ENCODE assay signal across 25 mouse cellular contexts in the genomic region with DNA sequence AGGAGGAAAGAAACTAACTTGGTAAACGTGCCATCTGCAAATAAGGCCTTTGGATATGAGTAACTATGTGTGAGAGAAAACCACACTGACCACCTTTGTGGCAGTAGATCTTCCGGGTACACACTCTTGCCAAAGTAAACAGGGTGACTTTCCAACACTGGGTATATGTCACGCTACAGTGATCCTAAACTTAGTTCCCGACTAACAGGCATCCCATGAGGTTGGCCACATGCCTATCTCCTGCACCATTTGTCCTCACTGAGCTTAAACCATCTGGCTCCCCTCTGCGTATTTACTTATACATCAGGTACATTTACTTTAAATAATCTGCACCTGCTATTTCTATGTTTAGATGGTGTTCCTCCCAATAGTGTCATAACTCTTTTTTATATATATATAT.
DNase-seq lines count a peak whose midpoint lies in the region; ATAC-seq and TF ChIP-seq lines count a peak whose summit lies in the region.
"Had no signal": no experiment of that assay in that cellular context is flagged by ENCODE, and none has a peak within 500 bp of the region (broad histone marks: within the 10 kb centered on the region; RNA-seq: fewer than 3 reads in every experiment).

No protein-coding gene starts in this region.

- 56% methylated on average over 5 of the region's 5 CpGs for WGBS in kidney, adult 2 months
- WGBS in kidney, embryonic 16.5 days: 67% methylated on average over 5 of the region's 5 CpGs
- WGBS in cerebellum, adult 2 months: 16% methylated on average over 5 of the region's 5 CpGs

- H3K27me3 ChIP-seq in kidney, adult 2 months (replicated peaks; ENCODE audit: control insufficient read depth, insufficient read depth, low read length): no peaks in the 10 kb centered on the region
- H3K27me3 ChIP-seq in kidney, embryonic 16.5 days (ENCODE audit: insufficient read depth, low read length): no peaks in the 10 kb centered on the region
- H3K27me3 ChIP-seq in cerebellum, adult 2 months (ENCODE audit: control insufficient read depth, insufficient read depth, low read length): no peaks in the 10 kb centered on the region
- H3K27me3 ChIP-seq: embryonic facial prominence, embryonic 13.5 days; forebrain, embryonic 13.5 days; heart, embryonic 15.5 days; hindbrain, embryonic 13.5 days; kidney, embryonic 15.5 days; limb, embryonic 15.5 days had no signal

- peak; percentile 18 for DNase-seq in kidney, adult 2 months
- peak; percentile 15 for DNase-seq in layer of hippocampus, adult 9-11 months
- DNase-seq in layer of hippocampus, postnatal 25 days (ENCODE audit: extremely low spot score in 1 of 2, low spot score in 1 of 2): no peak
- DNase-seq in cerebellum, adult 2 months: peak; percentile 37 to 68
- peak; percentile 34 to 45 for DNase-seq in cerebellum, postnatal 36 days
- no peak for DNase-seq in right cerebral cortex, postnatal 14 days
- no peak for DNase-seq in adrenal gland, adult (ENCODE audit: inconsistent age in 2 of 2, low spot score in 1 of 2)
- DNase-seq: gastrocnemius, adult 2 months; heart, postnatal 36 days; left cerebral cortex, postnatal 4 days; lung, embryonic 14.5 days; lung, postnatal 36 days; midbrain, embryonic 14.5 days; right cerebral cortex, postnatal 25 days; spleen, adult 18-20 months; thymus, postnatal 14 days had no signal

- no peaks in the 10 kb centered on the region for H3K9me3 ChIP-seq in kidney, embryonic 16.5 days (ENCODE audit: low read length)
- H3K9me3 ChIP-seq: embryonic facial prominence, embryonic 13.5 days; forebrain, embryonic 13.5 days; heart, embryonic 15.5 days; hindbrain, embryonic 13.5 days; kidney, embryonic 15.5 days; limb, embryonic 15.5 days had no signal

- no peak for TF ChIP-seq CTCF in kidney, adult 2 months (conservative IDR thresholded peaks at IDR 0.05; ENCODE audit: insufficient read depth, insufficient read length, low read depth, low read length)
- no peak for TF ChIP-seq CTCF in cerebellum, adult 2 months (IDR thresholded peaks at IDR 0.05; ENCODE audit: borderline replicate concordance, insufficient read depth, low read depth, low read length)

- no peak for ATAC-seq in kidney, embryonic 16.5 days (ENCODE audit: low FRiP score, low TSS enrichment)
- ATAC-seq: CD4-positive, CD25-positive, alpha-beta regulatory T cell, adult 4 months; forebrain, embryonic 13.5 days had no signal

- no peak overlapping the region for H3K4me2 ChIP-seq in kidney, embryonic 16.5 days (replicated peaks; ENCODE audit: low read depth, low read length)
- H3K4me2 ChIP-seq: embryonic facial prominence, embryonic 13.5 days; forebrain, embryonic 13.5 days; heart, embryonic 15.5 days; hindbrain, embryonic 13.5 days; kidney, embryonic 15.5 days; limb, embryonic 15.5 days; lung, embryonic 14.5 days had no signal

- H3K27ac ChIP-seq in kidney, adult 2 months (ENCODE audit: insufficient read depth, low read depth, low read length): no peak overlapping the region
- H3K27ac ChIP-seq in kidney, embryonic 16.5 days (ENCODE audit: low read length): no peak overlapping the region
- no peak overlapping the region for H3K27ac ChIP-seq in cerebellum, adult 2 months (ENCODE audit: insufficient read depth, low read length)
- H3K27ac ChIP-seq: embryonic facial prominence, embryonic 13.5 days; forebrain, embryonic 13.5 days; gastrocnemius, adult 2 months; heart, embryonic 15.5 days; hindbrain, embryonic 13.5 days; kidney, embryonic 15.5 days; limb, embryonic 15.5 days; liver, embryonic 14.5 days had no signal

- no peak overlapping the region for H3K9ac ChIP-seq in kidney, embryonic 16.5 days (replicated peaks; ENCODE audit: low read length)
- H3K9ac ChIP-seq: embryonic facial prominence, embryonic 13.5 days; forebrain, embryonic 13.5 days; heart, embryonic 15.5 days; hindbrain, embryonic 13.5 days; kidney, embryonic 15.5 days; limb, embryonic 15.5 days; liver, embryonic 14.5 days; lung, embryonic 14.5 days had no signal

- no peak overlapping the region for H3K4me3 ChIP-seq in kidney, adult 2 months (ENCODE audit: insufficient read depth, low read depth, low read length)
- no peak overlapping the region for H3K4me3 ChIP-seq in kidney, embryonic 16.5 days (ENCODE audit: low read length)
- no peak overlapping the region for H3K4me3 ChIP-seq in cerebellum, adult 2 months (replicated peaks; ENCODE audit: insufficient read depth, low read depth, low read length)
- H3K4me3 ChIP-seq: embryonic facial prominence, embryonic 13.5 days; forebrain, embryonic 13.5 days; gastrocnemius, adult 2 months; heart, embryonic 15.5 days; hindbrain, embryonic 13.5 days; kidney, embryonic 15.5 days; limb, embryonic 15.5 days had no signal

- no peak for TF ChIP-seq POLR2A in kidney, adult 2 months (IDR thresholded peaks at IDR 0.05; ENCODE audit: low read depth, low read length)
- TF ChIP-seq POLR2A in cerebellum, adult 2 months (IDR thresholded peaks at IDR 0.05; ENCODE audit: borderline replicate concordance, insufficient read depth, low read length): no peak

- no peaks in the 10 kb centered on the region for H3K36me3 ChIP-seq in kidney, adult 2 months (ENCODE audit: control insufficient read depth, insufficient read depth, low read length)
- no peaks in the 10 kb centered on the region for H3K36me3 ChIP-seq in kidney, embryonic 16.5 days (ENCODE audit: insufficient read depth, low read length)
- H3K36me3 ChIP-seq: embryonic facial prominence, embryonic 13.5 days; heart, embryonic 15.5 days; hindbrain, embryonic 13.5 days; kidney, embryonic 15.5 days; limb, embryonic 15.5 days had no signal

- no peaks in the 10 kb centered on the region for H3K4me1 ChIP-seq in kidney, adult 2 months (ENCODE audit: control insufficient read depth, insufficient read depth, low read length)
- no peaks in the 10 kb centered on the region for H3K4me1 ChIP-seq in kidney, embryonic 16.5 days (ENCODE audit: insufficient read depth, low read length)
- peaks cover 9% of the 10 kb centered on the region; the same call in 1 of the 2 replicates for H3K4me1 ChIP-seq in cerebellum, adult 2 months (ENCODE audit: control insufficient read depth, insufficient read depth, low read length)
- H3K4me1 ChIP-seq: embryonic facial prominence, embryonic 13.5 days; forebrain, embryonic 13.5 days; heart, embryonic 15.5 days; hindbrain, embryonic 13.5 days; kidney, embryonic 15.5 days; limb, embryonic 15.5 days had no signal

Comparison
In these comparisons a context has a peak if more than half of its experiments do, and no peak if none do; other contexts are left out.
1. DNase-seq: peak in kidney, adult 2 months (single experiment), layer of hippocampus, adult 9-11 months (single experiment), cerebellum, adult 2 months (2 of 2) and cerebellum, postnatal 36 days (2 of 2); none in layer of hippocampus, postnatal 25 days (0 of 2), right cerebral cortex, postnatal 14 days (single experiment) and adrenal gland, adult (0 of 2).